In genomic region chr10:69536372-69537075, GRCm38 (mm10) we compare ENCODE assay signal across 10 mouse cellular contexts.
A peak's percentile ranks its signal among the peaks of the same experiment; 100 is the strongest.
DNase-seq lines count a peak whose midpoint lies in the region; ATAC-seq and TF ChIP-seq lines count a peak whose summit lies in the region.
"Had no signal": no experiment of that assay in that cellular context is flagged by ENCODE, and none has a peak within 500 bp of the region (broad histone marks: within the 10 kb centered on the region; RNA-seq: fewer than 3 reads in every experiment).

No protein-coding gene starts in this region.

- H3K9me3 ChIP-seq in hindbrain, embryonic 15.5 days, result no peaks in the 10 kb centered on the region

- H3K4me1 ChIP-seq in hindbrain, embryonic 15.5 days (replicated peaks), result peaks cover 39% of the 10 kb centered on the region

- H3K4me2 ChIP-seq in hindbrain, embryonic 15.5 days, result peak overlapping the region; percentile 56

- WGBS in hindbrain, embryonic 15.5 days, result 45% methylated on average over 9 of the region's 9 CpGs

- DNase-seq in gastrocnemius, adult 2 months, result no peak
- no peak for DNase-seq in gastrocnemius, postnatal 14 days
- peak; percentile 16 for DNase-seq in ovary, postnatal 36 days (ENCODE audit: low spot score)
- no peak for DNase-seq in ovary, adult 18-20 months (ENCODE audit: low spot score)
- DNase-seq in retina, postnatal 1 day, result peak; percentile 32
- no peak for DNase-seq in urinary bladder, postnatal 4 days (ENCODE audit: low spot score in 2 of 2)
- DNase-seq in urinary bladder, postnatal 36 days (ENCODE audit: low spot score in 2 of 2), result no peak
- DNase-seq: B cell, adult 2 months had no signal

- 0 out of 2 replicates have a peak, but pooled peaks have one; percentile 31 for ATAC-seq in hindbrain, embryonic 15.5 days (ENCODE audit: low FRiP score, low read depth)
- ATAC-seq: intestine, embryonic 16.5 days had no signal

- no peaks in the 10 kb centered on the region for H3K27me3 ChIP-seq in hindbrain, embryonic 15.5 days

- H3K9ac ChIP-seq in hindbrain, embryonic 15.5 days, result peak overlapping the region; percentile 87

- H3K27ac ChIP-seq in gastrocnemius, adult 2 months, result peak overlapping the region; percentile 93
- peak overlapping the region; percentile 97 for H3K27ac ChIP-seq in hindbrain, embryonic 15.5 days (replicated peaks)

- intact Hi-C loops in gastrocnemius, adult 2 months (cut with DNase I), result loop anchor here (5.0 kb wide), 1 partner anchor 116 kb away; no protein-coding TSS in a partner anchor
- intact Hi-C loops in gastrocnemius, postnatal 14 days (cut with DNase I; ENCODE audit: low total_unique reads), result no loop called here

- no peaks in the 10 kb centered on the region for H3K36me3 ChIP-seq in hindbrain, embryonic 15.5 days

- peak overlapping the region; percentile 73 for H3K4me3 ChIP-seq in gastrocnemius, adult 2 months
- peak overlapping the region; percentile 80 for H3K4me3 ChIP-seq in hindbrain, embryonic 15.5 days

- TF ChIP-seq CTCF in gastrocnemius, adult 2 months (IDR thresholded peaks at IDR 0.05), result no peak

Comparison
In these comparisons a context has a peak if more than half of its experiments do, and no peak if none do; other contexts are left out.
1. DNase-seq: peak in ovary, postnatal 36 days (single experiment) and retina, postnatal 1 day (single experiment); none in gastrocnemius, adult 2 months (single experiment), gastrocnemius, postnatal 14 days (single experiment), ovary, adult 18-20 months (single experiment), urinary bladder, postnatal 4 days (0 of 2) and urinary bladder, postnatal 36 days (0 of 2).